Mouse (Mus musculus): ENCODE data around the gene Mindy1.
"Not testable (repeated sequence)": the region's sequence is repeated elsewhere in the genome, so short reads cannot be mapped to it uniquely, and the experiment has no call there.

The Mindy1 gene

GRCm38 (mm10) chr3:95319701-95320625 is 38.8 kb downstream of the Mindy1 start:
- DNase-seq (ENCODE audit: low spot score), result no peak

- DNase-seq (ENCODE audit: low spot score), result no peak
These were observed 42.3 kb downstream of the Mindy1 start for GRCm38 (mm10) chr3:95323429-95323828.

- no peak for DNase-seq (ENCODE audit: low spot score)
These were observed 43.5 kb downstream of the Mindy1 start for GRCm38 (mm10) chr3:95324454-95325144.

GRCm38 (mm10) chr3:95328803-95329404 is 47.8 kb downstream of the Mindy1 start:
- DNase-seq (ENCODE audit: low spot score), result no peak

- no peak for DNase-seq (ENCODE audit: low spot score)
These were observed 50.4 kb downstream of the Mindy1 start for GRCm38 (mm10) chr3:95331528-95331927.

- DNase-seq (ENCODE audit: low spot score), result no peak
These were observed 56.2 kb downstream of the Mindy1 start for GRCm38 (mm10) chr3:95337345-95337744.

- DNase-seq (ENCODE audit: low spot score), result no peak
These were observed 57.1 kb downstream of the Mindy1 start for GRCm38 (mm10) chr3:95338251-95338650.

GRCm38 (mm10) chr3:95343356-95344000 is 62.3 kb downstream of the Mindy1 start:
- not testable (repeated sequence) for DNase-seq (ENCODE audit: low spot score)

Measured in adipocyte (in vitro differentiated cells).